Mouse (Mus musculus): ENCODE measurements at regions not wholly inside any gene's neighbourhood (a gene's known extent, or its start where the extent isn't known, plus 50 kb on each side); places are given as distances from the start of the nearest gene placed in this dataset.

DNA sequence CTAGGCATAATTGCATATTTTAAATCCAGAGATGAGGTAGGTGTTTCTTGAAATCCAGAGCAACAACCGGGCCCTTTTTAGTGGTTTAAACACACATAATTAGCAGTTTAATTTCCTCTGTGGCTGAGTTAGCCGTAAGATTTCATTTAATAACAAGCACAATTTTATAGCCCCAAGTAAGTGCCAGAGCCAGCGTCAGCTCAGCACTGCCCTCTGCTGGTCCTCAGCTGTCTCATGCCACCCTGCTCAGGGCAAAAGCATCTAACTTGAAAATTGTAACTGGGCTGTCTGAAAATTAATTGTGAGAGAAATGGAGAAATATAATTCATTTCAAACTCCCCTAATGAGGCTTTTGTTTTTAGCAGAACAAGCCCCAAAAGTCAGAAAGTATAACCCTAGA is 437.7 kb upstream of the Tle4 start:
- TF ChIP-seq CTCF (IDR thresholded peaks at IDR 0.05; ENCODE audit: borderline replicate concordance, insufficient read depth, low read depth, low read length) (peak; percentile 87), POLR2A (IDR thresholded peaks at IDR 0.05; ENCODE audit: borderline replicate concordance, insufficient read depth, low read length) (no peak)

Data from cerebellum, adult 2 months (tissue).